Mouse (Mus musculus): Measurements from ENCODE around the gene Frmd8. TPM values are rescaled to one million over a fixed set of nuclear protein-coding genes. Genes with fewer than 3 reads are reported as not detected.

Frmd8 gene
- total and polyA plus RNA-seq, 3 experiments, result 22.8 to 34.4 TPM; not detected in 1

GRCm38 (mm10) chr19:5823266-5823839 is 51.7 kb downstream of the Frmd8 start:
- TF ChIP-seq CHD2 (IDR thresholded peaks at IDR 0.05; ENCODE audit: low read length) (no peak), TAL1 (IDR thresholded peaks at IDR 0.05; ENCODE audit: low read length) (no peak), KAT2A (conservative IDR thresholded peaks at IDR 0.05; ENCODE audit: low read depth, low read length) (no peak), USF2 (IDR thresholded peaks at IDR 0.05; ENCODE audit: borderline replicate concordance in 1 of 2, insufficient read depth in 1 of 2, low read depth in 1 of 2, low read length in 2 of 2) (no peak), BHLHE40 (IDR thresholded peaks at IDR 0.05; ENCODE audit: borderline replicate concordance, low read depth, low read length) (no peak), RAD21 (IDR thresholded peaks at IDR 0.05; ENCODE audit: low read depth, low read length) (no peak), TBP (IDR thresholded peaks at IDR 0.05; ENCODE audit: low read depth, low read length) (no peak), ZKSCAN1 (IDR thresholded peaks at IDR 0.05; ENCODE audit: low read depth, low read length) (no peak), SMC3 (IDR thresholded peaks at IDR 0.05; ENCODE audit: low read depth, low read length) (no peak), CTCF (IDR thresholded peaks at IDR 0.05 in 2 of 3, conservative IDR thresholded peaks at IDR 0.05 in 1 of 3; ENCODE audit: control insufficient read depth in 1 of 3, insufficient read depth in 1 of 3, low read depth in 2 of 3, low read length in 3 of 3, poor library complexity in 1 of 3, severe bottlenecking in 1 of 3) (no peak), ZMIZ1 (IDR thresholded peaks at IDR 0.05; ENCODE audit: low read depth, low read length) (no peak)
- Histone ChIP-seq H3K27me3 (ENCODE audit: control insufficient read depth in 1 of 2, insufficient read depth in 2 of 2, low read length in 2 of 2) (no peaks in the 10 kb centered on the region), H3K9me3 (replicated peaks; ENCODE audit: insufficient read depth, low read length) (no peaks in the 10 kb centered on the region), H3K27ac (ENCODE audit: control insufficient read depth, low read depth, low read length) (no peak overlapping the region), H3K4me1 (ENCODE audit: control insufficient read depth in 1 of 2, insufficient read depth in 2 of 2, low read length in 2 of 2) (peaks cover under 1 to 7% of the 10 kb centered on the region in 2 experiments; a peak in 3 of 4 replicates), H3K4me3 (ENCODE audit: control insufficient read depth in 1 of 2, insufficient read depth in 1 of 2, low read depth in 2 of 2, low read length in 2 of 2) (no peak overlapping the region), H3K79me2 (ENCODE audit: control insufficient read depth, insufficient read depth, low read length, poor library complexity) (peaks cover 2% of the 10 kb centered on the region; the same call in 1 of the 2 replicates), H3K36me3 (ENCODE audit: control insufficient read depth in 1 of 2, insufficient read depth in 2 of 2, low read length in 2 of 2) (peaks cover 4 to 13% of the 10 kb centered on the region in 2 experiments), H3K9ac (ENCODE audit: control insufficient read depth, low read depth, low read length, poor library complexity, severe bottlenecking) (no peak overlapping the region)
- DNase-seq (ENCODE audit: low read depth, low spot score), result no peak

GRCm38 (mm10) chr19:5822834-5823205 is 52.3 kb downstream of the Frmd8 start:
- Histone ChIP-seq H3K9me3 (replicated peaks; ENCODE audit: insufficient read depth, low read length) (no peaks in the 10 kb centered on the region), H3K4me1 (ENCODE audit: control insufficient read depth in 1 of 2, insufficient read depth in 2 of 2, low read length in 2 of 2) (peaks cover 2 to 9% of the 10 kb centered on the region in 2 experiments; a peak in 3 of 4 replicates), H3K4me3 (ENCODE audit: control insufficient read depth in 1 of 2, insufficient read depth in 1 of 2, low read depth in 2 of 2, low read length in 2 of 2) (no peak overlapping the region), H3K27ac (ENCODE audit: control insufficient read depth, low read depth, low read length) (no peak overlapping the region), H3K79me2 (ENCODE audit: control insufficient read depth, insufficient read depth, low read length, poor library complexity) (peaks cover 2% of the 10 kb centered on the region; the same call in 1 of the 2 replicates), H3K27me3 (ENCODE audit: control insufficient read depth in 1 of 2, insufficient read depth in 2 of 2, low read length in 2 of 2) (no peaks in the 10 kb centered on the region), H3K9ac (ENCODE audit: control insufficient read depth, low read depth, low read length, poor library complexity, severe bottlenecking) (no peak overlapping the region), H3K36me3 (ENCODE audit: control insufficient read depth in 1 of 2, insufficient read depth in 2 of 2, low read length in 2 of 2) (peaks cover 5 to 13% of the 10 kb centered on the region in 2 experiments)
- DNase-seq (ENCODE audit: low read depth, low spot score), result no peak
- TF ChIP-seq RCOR1 (IDR thresholded peaks at IDR 0.05; ENCODE audit: low read depth, low read length), result no peak
- no peak for TF ChIP-seq CHD2 (IDR thresholded peaks at IDR 0.05; ENCODE audit: low read length)
- TF ChIP-seq MAZ (IDR thresholded peaks at IDR 0.05; ENCODE audit: low read depth, low read length), result no peak
- TF ChIP-seq MXI1 (IDR thresholded peaks at IDR 0.05; ENCODE audit: low read depth, low read length), result no peak
- TF ChIP-seq ZC3H11A (IDR thresholded peaks at IDR 0.05; ENCODE audit: low read depth, low read length), result no peak
- no peak for TF ChIP-seq TBP (IDR thresholded peaks at IDR 0.05; ENCODE audit: low read depth, low read length)
- TF ChIP-seq BHLHE40 (IDR thresholded peaks at IDR 0.05; ENCODE audit: borderline replicate concordance, low read depth, low read length), result no peak
- TF ChIP-seq NRF1 (IDR thresholded peaks at IDR 0.05; ENCODE audit: insufficient read depth, low read depth, low read length, poor library complexity, severe bottlenecking), result no peak
- no peak for TF ChIP-seq MYC (IDR thresholded peaks at IDR 0.05; ENCODE audit: low read depth, low read length)
- TF ChIP-seq ZMIZ1 (IDR thresholded peaks at IDR 0.05; ENCODE audit: low read depth, low read length), result no peak
- no peak for TF ChIP-seq MAX (IDR thresholded peaks at IDR 0.05; ENCODE audit: low read length)
- TF ChIP-seq SIN3A (IDR thresholded peaks at IDR 0.05; ENCODE audit: low read length), result no peak
- no peak for TF ChIP-seq NELFE (IDR thresholded peaks at IDR 0.05; ENCODE audit: low read depth, low read length)
- no peak for TF ChIP-seq POLR2A (IDR thresholded peaks at IDR 0.05; ENCODE audit: control insufficient read depth in 1 of 2, insufficient read depth in 1 of 2, low read depth in 1 of 2, low read length in 2 of 2, poor library complexity in 1 of 2)
- no peak for TF ChIP-seq TCF12 (IDR thresholded peaks at IDR 0.05; ENCODE audit: low read depth, low read length)
- no peak for TF ChIP-seq RAD21 (IDR thresholded peaks at IDR 0.05; ENCODE audit: low read depth, low read length)
- TF ChIP-seq EP300 (IDR thresholded peaks at IDR 0.05; ENCODE audit: low read depth in 1 of 2, low read length in 2 of 2), result no peak
- TF ChIP-seq MYB (IDR thresholded peaks at IDR 0.05; ENCODE audit: low read depth, low read length), result no peak
- TF ChIP-seq GABPA (IDR thresholded peaks at IDR 0.05; ENCODE audit: low read depth, low read length), result no peak
